Mouse (Mus musculus): ENCODE data around the gene Fam163a.

- TF ChIP-seq TAL1 (IDR thresholded peaks at IDR 0.05; ENCODE audit: low read length): no peak
- no peak for TF ChIP-seq GATA1 (IDR thresholded peaks at IDR 0.05; ENCODE audit: low read length)
Observed at GRCm38 (mm10) chr1:156197588-156197987, 7.2 kb downstream of the Fam163a start.

Data from erythroblast, embryonic 14.5 days (primary cell).